Mouse (Mus musculus) monocyte, adult 5-6 weeks (primary cell): Measurements from ENCODE around the gene Syn2. TPM values are rescaled to one million over a fixed set of nuclear protein-coding genes. Genes with fewer than 3 reads are reported as not detected.

Experiments used
- ATAC-seq: fragments of 153-309, 156-312 bp; replicated peaks from 2 replicates; pipeline ENCODE4 v1.8.0; 2017; ENCODE audit warnings: mild to moderate bottlenecking; ENCODE audit not compliant: low TSS enrichment, insufficient number of reproducible peaks, severe bottlenecking, poor library complexity, low FRiP score
- total RNA-seq: library from RNA; stranded (forward); fragments of 200-1000, 200-491, 200-594 nt; gene quantifications from 3 replicates; pipeline ENCODE4 v1.2.3, GENCODE M21; 2017

Gene Syn2
- not detected in 3 replicates for total RNA-seq

DNA sequence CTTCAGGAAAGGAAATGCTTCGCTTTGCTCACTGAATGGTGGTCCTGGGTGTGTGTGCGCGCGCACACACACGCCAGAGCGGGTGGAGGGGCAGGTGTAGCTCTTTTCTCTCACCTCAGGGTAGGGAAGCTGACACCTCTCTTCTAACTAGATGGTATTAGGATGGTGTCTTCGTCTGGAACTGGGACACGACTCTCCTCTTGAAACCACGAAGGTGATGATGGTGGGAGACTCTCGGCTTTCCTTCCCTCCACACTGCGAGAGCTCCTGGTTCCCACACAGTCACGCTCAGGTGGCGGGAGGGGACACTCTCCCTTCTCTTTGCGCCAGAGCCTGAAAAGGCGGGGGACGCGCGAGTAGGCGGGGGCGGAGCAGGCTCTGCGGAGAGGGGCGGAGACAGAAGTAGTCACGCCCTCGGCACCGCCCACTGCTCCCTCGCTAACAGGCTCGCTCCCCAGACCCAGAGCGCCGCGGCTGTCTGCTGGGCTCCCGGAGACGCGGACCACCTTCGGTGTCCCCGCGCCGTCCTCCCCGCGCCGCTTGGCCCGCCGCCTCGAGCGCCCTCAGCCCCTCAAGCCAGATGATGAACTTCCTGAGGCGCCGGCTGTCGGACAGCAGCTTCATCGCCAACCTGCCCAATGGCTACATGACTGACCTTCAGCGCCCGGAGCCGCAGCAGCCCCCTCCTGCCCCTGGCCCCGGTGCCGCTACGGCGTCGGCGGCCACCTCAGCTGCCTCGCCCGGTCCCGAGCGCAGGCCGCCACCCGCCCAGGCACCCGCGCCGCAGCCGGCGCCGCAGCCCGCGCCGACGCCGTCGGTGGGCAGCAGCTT is at the start of gene Syn2:
Gene Syn2 (plus strand): TSS at position 402 of the 831 bp plus-strand sequence.
- no peak for ATAC-seq

DNA sequence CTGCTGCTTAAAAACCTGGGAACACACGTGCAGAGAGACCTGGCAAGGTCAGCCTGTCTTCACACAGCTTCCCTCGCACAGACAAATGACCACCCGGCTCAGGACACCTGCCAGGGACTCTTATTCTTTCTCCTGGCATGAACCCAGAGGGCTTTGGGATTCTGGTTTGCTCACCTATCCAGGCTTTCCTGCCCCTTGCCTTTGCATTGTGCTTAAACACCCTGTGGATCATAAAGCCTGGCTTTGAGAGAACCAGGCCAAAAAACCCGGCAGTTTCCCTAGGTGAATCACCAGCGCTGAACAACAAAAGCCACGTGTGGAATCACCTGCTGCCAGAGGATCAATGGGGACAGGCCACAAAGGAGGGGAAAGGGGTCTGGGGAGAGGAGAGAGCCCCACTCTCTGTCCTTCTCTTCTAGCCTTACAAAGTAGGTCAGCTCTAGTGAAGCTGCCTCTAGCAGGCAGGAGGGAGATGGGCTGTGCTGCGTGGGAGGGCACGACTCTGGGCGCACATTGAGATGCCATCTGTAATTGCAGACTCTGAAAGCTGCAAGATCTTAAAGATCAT is 49.3 kb upstream of the Syn2 start:
- no peak for ATAC-seq

GRCm38 (mm10) chr6:115088314-115089106 is 46.2 kb upstream of the Syn2 start:
- no peak for ATAC-seq

DNA sequence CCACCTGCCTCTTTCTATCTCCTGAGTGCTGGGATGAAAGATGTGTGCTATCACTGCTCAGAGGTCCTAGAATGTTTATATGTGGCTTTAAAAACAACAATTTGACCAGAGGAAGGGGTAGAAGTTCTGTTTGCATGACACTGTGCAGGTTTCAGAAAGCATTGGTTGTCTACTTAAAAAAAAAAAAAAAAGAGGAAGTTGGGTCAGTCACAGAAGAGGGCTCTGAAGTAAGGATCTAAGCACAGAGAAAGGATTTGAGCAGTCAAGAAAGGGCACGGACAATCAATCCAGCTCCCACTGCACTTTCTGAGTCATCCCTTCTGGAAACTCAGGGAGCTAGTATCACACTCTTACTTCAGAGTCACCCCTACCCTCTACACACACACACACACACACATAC is 43.0 kb upstream of the Syn2 start:
- ATAC-seq, result no peak

DNA sequence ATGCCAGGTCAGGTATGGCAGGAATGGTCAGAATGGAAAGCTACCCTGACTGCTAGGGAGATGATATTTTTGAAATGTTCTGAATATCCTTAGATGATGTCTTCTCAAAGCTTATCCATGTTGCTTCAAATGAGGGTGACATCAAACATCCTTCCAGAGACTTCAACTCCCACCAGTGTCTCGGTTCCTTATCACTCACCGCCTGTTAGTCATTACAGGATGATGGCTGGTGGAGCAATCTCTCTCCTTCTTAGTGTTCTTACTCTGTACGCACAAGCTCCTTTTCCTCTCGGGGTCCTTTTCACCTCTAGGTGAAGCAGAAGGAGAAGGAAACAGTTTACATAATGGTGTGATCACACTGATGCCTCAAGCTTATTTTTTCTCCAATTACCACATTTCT is 32.2 kb upstream of the Syn2 start:
- no peak for ATAC-seq

DNA sequence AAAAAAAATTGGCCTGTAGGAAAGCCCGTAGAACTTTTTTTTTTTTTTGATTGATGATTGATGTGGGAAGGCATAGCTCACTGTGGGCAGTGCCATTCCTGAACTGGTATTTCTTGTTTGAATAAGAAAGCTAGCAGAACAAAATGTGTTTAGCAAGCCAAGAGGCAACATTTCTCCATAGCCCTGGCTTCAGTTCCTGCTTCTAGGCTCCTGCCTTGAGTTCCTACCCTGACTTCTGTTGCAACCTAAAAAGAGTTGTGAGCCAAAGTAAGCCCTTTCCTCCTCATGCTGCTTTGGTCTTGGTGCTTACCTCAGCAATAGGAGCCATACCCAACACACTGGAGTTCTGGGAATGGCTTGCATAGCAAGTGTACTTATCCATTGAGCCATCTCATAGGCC is 23.3 kb upstream of the Syn2 start:
- no peak for ATAC-seq

- no peak for ATAC-seq
Measured at GRCm38 (mm10) chr6:115122181-115122580, 12.5 kb upstream of the Syn2 start.

- no peak for ATAC-seq
Measured at GRCm38 (mm10) chr6:115123262-115124201, 11.2 kb upstream of the Syn2 start.

DNA sequence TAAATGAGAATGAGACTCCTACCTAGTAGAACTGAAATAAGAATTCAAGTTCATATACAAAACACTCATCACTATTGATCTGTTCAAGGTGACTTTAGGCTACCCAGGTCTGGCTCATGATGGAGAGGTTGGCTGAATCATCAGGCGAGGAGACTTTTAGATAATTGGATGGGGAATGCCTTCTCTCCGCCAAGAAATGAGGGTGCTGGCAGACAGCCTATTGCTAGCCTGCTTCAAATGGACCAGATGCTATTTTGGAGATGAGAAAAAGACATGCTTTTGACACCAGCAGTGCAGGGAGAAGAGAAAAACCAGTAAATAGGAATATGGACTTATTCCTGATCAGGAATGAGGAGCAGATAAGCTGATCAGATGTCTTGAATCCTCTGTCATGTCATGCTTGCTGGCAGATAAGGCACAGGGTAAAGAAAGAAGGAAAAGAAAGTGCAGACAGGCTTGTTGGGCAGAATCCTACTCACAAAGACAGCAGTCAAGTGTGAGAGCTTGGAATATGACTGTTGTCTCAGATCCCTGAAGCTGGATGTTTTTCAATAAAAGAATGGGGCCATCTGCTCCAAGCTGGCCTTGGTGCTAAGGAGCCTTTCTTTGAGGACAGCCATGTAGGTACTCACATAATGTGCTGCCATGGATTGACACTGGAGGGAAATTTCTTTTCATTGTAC is 9.9 kb upstream of the Syn2 start:
- no peak for ATAC-seq

DNA sequence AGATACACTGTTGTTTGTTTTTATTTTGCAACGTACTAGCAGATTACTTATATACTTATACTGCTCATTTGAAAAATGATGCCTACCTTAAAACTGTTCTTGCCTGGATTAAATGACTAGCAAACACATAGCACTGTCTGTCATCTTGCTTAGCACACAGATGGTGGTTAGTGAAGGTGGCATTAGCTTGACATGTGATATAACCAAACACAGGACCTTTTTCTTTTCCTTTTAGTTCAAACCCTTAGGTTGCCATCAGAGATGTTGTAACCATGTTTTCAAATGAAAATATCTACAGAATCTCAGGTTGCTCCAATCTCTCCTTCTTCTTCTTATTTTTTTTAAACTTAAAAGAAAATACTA is 9.4 kb upstream of the Syn2 start:
- no peak for ATAC-seq

GRCm38 (mm10) chr6:115126232-115126785 is 8.4 kb upstream of the Syn2 start:
- no peak for ATAC-seq

DNA sequence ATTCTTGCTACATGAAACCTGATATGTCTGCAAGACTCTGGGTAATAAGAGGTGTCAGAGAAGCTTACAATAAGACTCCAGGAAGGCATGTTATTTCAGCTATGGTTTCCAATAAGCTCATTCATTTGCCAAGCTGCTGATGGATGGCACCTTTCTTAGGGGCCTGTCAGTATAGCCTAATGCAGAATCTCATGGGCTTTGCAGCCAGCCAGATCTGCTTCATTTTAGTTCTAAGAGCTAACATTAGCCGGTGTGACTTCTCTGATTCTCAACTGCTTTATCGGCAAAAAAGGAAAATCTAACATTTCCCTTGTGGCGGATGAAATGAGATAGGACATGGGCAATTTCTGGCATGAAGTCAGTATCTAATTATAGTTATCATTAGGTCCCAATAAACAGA is 7.9 kb upstream of the Syn2 start:
- no peak for ATAC-seq

DNA sequence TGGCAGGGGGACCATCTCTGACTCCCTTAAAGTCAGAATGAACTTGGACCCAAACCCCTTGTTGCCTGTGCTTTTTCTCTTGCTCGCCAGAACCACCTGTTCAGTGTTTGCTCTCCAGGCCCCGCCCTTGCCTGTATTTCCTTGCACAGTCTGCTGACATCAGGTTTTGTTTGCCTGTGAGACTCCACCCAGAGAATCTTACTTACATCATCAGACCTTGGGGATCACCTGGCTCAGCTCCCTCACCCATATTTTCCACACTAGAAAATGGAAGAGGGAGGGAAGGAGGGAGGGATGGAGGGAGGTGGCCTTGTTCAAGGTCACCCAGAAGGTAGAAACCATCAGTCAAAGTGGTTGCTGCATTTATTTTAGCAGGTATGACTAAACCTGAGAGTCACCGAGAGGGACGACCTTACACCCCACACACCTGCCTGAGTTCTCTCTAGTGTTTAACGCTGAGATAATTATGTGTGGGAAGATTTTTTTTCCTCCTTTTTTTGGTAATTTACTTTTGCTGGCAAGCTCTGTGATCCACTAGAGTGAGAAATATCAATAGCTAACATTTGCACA is 7.4 kb upstream of the Syn2 start:
- ATAC-seq, result no peak

DNA sequence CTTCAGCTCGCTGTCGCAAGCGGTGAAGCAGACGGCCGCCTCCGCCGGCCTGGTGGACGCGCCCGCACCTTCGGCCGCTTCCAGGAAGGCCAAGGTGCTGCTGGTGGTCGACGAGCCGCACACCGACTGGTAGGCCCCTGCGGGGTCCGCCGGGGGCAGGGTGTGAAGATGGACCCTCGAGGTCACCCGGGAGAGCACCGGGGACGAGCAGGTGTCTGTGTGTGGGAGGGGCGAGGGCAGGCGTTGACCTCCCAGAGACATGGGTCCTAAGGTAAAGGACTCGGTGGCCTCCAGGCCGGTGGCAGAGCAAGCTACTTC is 589 bp downstream of the Syn2 start:
- ATAC-seq, result no peak

GRCm38 (mm10) chr6:115136156-115136555 is 1.5 kb downstream of the Syn2 start:
- no peak for ATAC-seq

- ATAC-seq, result no peak
Measured at GRCm38 (mm10) chr6:115141446-115141845, 6.7 kb downstream of the Syn2 start.

DNA sequence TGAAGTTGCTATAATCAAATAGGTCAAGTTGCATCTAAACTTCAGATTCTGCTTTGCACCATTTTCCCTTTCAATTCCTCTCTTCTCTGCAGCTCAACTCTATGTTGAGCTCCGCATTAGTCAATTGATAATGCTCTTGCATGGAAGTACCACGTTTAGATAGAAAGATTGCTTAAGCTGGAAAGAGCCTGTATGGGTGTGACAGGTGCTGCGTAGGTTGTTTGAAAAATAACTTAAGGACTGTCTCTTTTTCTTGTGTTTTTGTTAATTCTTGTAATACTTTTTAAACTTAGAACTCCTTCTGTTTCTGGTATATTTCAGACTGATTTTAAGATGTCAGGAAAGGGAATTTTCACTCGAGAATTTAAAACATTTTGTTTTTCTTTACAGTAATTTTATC is 26.5 kb downstream of the Syn2 start:
- no peak for ATAC-seq
